Mouse (Mus musculus) neural tube, embryonic 15.5 days (tissue): ENCODE measurements around the gene Gng2. TPM values are rescaled to one million over a fixed set of nuclear protein-coding genes. Genes with fewer than 3 reads are reported as not detected.

Experiments
- ATAC-seq: fragments of 200-750 bp; cut with Nextera tagmentation; 2 replicates; pipeline ENCODE4 v1.8.0; 2017; ENCODE audit warnings: mild to moderate bottlenecking, moderate TSS enrichment, moderate library complexity; ENCODE audit not compliant: low FRiP score
- H3K27ac ChIP-seq: fragments of 300-500 bp; sonication (generic); replicated peaks from 2 replicates; pipeline ENCODE4 v1.5.1; 2015; ENCODE audit warnings: mild to moderate bottlenecking, inconsistent platforms
- H3K27me3 ChIP-seq: fragments of 300-500 bp; sonication (generic); replicated peaks from 2 replicates; pipeline ENCODE4 v1.6.1; 2015; ENCODE audit warnings: inconsistent platforms
- H3K36me3 ChIP-seq: fragments of 300-500 bp; sonication (generic); 2 replicates; pipeline ENCODE4 v1.6.1; 2015; ENCODE audit warnings: inconsistent platforms
- H3K4me1 ChIP-seq: fragments of 300-500 bp; sonication (generic); 2 replicates; pipeline ENCODE4 v1.6.1; 2015; ENCODE audit warnings: inconsistent platforms
- H3K4me2 ChIP-seq: fragments of 300-500 bp; sonication (generic); 2 replicates; pipeline ENCODE4 v1.6.1; 2015; ENCODE audit warnings: inconsistent platforms, mild to moderate bottlenecking, moderate library complexity
- H3K4me3 ChIP-seq: fragments of 300-500 bp; sonication (generic); replicated peaks from 2 replicates; pipeline ENCODE4 v1.5.1; 2015; ENCODE audit warnings: mild to moderate bottlenecking, inconsistent platforms
- H3K9ac ChIP-seq: fragments of 300-500 bp; sonication (generic); replicated peaks from 2 replicates; pipeline ENCODE4 v1.6.1; 2015; ENCODE audit warnings: mild to moderate bottlenecking, inconsistent platforms
- H3K9me3 ChIP-seq: fragments of 300-500 bp; sonication (generic); replicated peaks from 2 replicates; pipeline ENCODE4 v1.6.1; 2016; ENCODE audit warnings: inconsistent platforms
- WGBS: fragments of 180-500 bp; shearing (Covaris S2); methylation state at CpG from one replicate; pipeline ENCODE4 v1.1.7; 2015; ENCODE audit warnings: mixed read lengths; 5-methylcytosine and 5-hydroxymethylcytosine counted together
- polyA plus RNA-seq: library from polyadenylated mRNA; unstranded; fragments of >200 nt; fragmentation: Nextera tagmentation; extraction: Ambion mirVana; gene quantifications from 2 replicates; pipeline ENCODE4 v1.2.1, GENCODE M21; 2015

Gng2 gene
- polyA plus RNA-seq, 1 experiment from 2014 or later, result 351 TPM

GRCm38 (mm10) chr14:19839600-19840332 lies 137.7 kb downstream of the Gng2 start:
- no peaks in the 10 kb centered on the region for H3K27me3 ChIP-seq
- H3K4me3 ChIP-seq, result peak overlapping the region; percentile 24; the same call in 1 of the 2 replicates
- H3K9me3 ChIP-seq, result no peaks in the 10 kb centered on the region
- H3K4me2 ChIP-seq, result peak overlapping the region; percentile 56
- WGBS, result 24% methylated on average over 15 of the region's 15 CpGs
- H3K27ac ChIP-seq, result no peak overlapping the region
- no peaks in the 10 kb centered on the region for H3K36me3 ChIP-seq
- H3K4me1 ChIP-seq, result peaks cover 2% of the 10 kb centered on the region; the same call in 1 of the 2 replicates
- H3K9ac ChIP-seq, result peak overlapping the region; percentile 42; the same call in 1 of the 2 replicates
- ATAC-seq, result peak; percentile 66; the same call in 1 of the 2 replicates

DNA sequence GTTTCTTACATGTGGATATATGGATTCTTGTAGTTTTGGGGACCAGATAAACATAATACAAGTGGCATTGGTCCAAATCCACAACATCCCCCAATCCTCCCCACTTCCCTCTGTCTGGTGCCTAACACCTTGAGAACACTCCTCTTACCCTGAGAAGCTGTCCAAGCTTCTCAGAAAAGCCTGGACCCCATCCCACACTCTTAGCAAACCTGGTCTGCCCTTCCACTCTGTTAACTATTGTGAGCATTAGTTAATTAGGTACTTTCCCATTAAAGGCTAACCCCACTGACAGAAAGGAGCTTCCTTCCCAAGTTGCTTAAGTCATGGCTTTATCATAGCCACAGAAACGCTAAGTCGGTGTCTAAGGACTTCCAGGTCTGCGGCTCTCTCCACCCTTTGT lies 141.1 kb downstream of the Gng2 start:
- Histone ChIP-seq H3K36me3 (no peaks in the 10 kb centered on the region), H3K9ac (no peak overlapping the region), H3K4me3 (no peak overlapping the region), H3K27me3 (no peaks in the 10 kb centered on the region), H3K9me3 (no peaks in the 10 kb centered on the region), H3K4me1 (peaks cover 2% of the 10 kb centered on the region; the same call in 1 of the 2 replicates), H3K27ac (no peak overlapping the region), H3K4me2 (no peak overlapping the region)
- ATAC-seq, result no peak
- 92% methylated on average over 3 of the region's 3 CpGs for WGBS

DNA sequence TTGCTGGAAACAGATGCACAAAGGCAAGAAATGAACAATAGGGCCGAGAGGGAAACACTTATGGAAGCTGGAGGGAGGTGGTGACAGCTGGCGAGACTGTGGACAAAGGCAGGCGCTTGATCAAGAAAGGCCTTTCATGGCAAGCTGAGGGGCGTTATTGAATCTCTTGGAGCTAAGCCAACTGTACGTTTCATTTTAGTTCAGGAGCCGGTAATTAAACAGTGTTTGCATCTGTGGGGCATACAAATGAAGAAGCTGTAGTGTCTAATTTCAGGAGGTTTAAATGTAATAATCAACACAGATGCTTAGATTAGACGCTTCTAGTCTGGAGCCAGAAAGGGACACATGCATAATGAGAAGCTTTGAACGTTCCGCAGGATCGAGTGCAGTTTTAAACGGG lies 151.9 kb downstream of the Gng2 start:
- Histone ChIP-seq H3K4me1 (peaks cover 29% of the 10 kb centered on the region), H3K9me3 (no peaks in the 10 kb centered on the region), H3K4me2 (peak overlapping the region; percentile 26; the same call in 1 of the 2 replicates), H3K36me3 (peaks cover 11% of the 10 kb centered on the region), H3K9ac (no peak overlapping the region), H3K27me3 (no peaks in the 10 kb centered on the region), H3K4me3 (no peak overlapping the region), H3K27ac (peak overlapping the region; percentile 64)
- WGBS, result 17% methylated on average over 11 of the region's 11 CpGs
- no peak for ATAC-seq

DNA sequence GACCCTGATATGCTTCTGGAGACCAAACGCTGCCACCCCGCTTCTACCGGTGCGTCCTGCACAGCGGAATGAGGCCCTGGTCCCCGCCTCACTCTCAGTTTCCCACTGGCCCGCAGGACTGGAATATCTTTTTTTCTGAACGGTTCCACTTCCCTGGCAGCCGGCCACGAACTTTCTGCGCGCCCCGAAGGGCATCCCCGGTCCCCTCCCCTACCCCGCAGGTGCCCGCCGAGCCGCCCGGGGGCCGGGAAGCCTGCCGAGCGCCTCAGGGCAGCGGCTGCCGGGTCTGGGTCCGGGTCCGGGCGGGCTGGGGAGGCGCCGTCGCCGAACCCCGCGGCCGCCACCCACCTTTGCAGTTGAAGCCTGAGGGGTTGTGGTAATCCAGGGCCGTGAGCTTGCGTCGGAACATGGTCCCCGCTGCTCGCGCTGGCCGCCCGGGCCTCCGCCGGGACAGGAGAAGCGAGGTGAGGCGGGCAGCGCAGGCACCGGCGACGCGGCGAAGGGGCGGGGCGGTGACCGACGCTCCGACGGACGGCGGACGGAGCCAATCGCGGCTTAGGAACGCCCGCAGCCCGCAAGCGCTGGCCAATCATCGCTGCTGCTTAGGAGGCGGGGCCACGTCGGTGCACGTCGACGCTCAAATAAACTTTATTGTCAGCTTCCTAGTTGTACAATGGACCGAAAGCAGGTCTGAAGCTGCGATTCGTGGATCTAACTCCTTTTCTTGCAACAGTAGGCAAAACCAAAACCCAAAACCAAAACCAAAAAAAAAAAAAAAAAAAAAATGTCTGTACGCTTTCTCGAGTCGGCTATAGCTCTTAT lies 153.9 kb downstream of the Gng2 start, which contains the start of gene Rtraf:
Gene Rtraf (minus strand): TSS at position 504 of the 822 bp plus-strand sequence.
- peak within 1 kb of the TSS; percentile 63 for H3K4me2 ChIP-seq
- under 1% methylated on average over 79 of the region's 80 CpGs for WGBS

More for the DNA sequence above, 153.9 kb downstream of the Gng2 start, which contains the start of gene Rtraf:
- Histone ChIP-seq H3K9me3 (no peaks in the 10 kb centered on the region), H3K36me3 (peaks cover 25% of the 10 kb centered on the region), H3K4me3 (peak within 1 kb of the TSS; percentile 86), H3K27me3 (no peaks in the 10 kb centered on the region), H3K4me1 (peaks cover 33% of the 10 kb centered on the region), H3K9ac (peak within 1 kb of the TSS; percentile 88), H3K27ac (peak within 1 kb of the TSS; percentile 89)
- ATAC-seq, result peak; percentile 99

Other genes with a start within 250 kb of the Gng2 start
- gene Nid2, start 226.4 kb downstream of the Gng2 start, polyA plus RNA-seq, result 37.9 and 47.4 TPM in 2 replicates
- 156 and 162 TPM in 2 replicates for gene Rtraf, start 153.8 kb downstream of the Gng2 start, polyA plus RNA-seq
- gene Saysd1, start 160.9 kb upstream of the Gng2 start, polyA plus RNA-seq, result 11.3 and 11.9 TPM in 2 replicates
- gene Kcnk5, start 204.2 kb upstream of the Gng2 start, polyA plus RNA-seq, result 1.5 and 4.2 TPM in 2 replicates